Mouse (Mus musculus) myocyte (in vitro differentiated cells): ENCODE measurements around the gene 4930442H23Rik.

Source experiments
- E2F4 ChIP-seq: IDR thresholded peaks from one replicate; pipeline ENCODE4 v1.6.1; 2011; ENCODE audit warnings: mild to moderate bottlenecking, control low read depth, moderate library complexity; ENCODE audit not compliant: insufficient read depth
- MYOG ChIP-seq, 3 experiments: IDR thresholded peaks; one replicate each; pipeline ENCODE4 v1.6.1; 2011; ENCODE audit warnings: control low read depth in 2 of 3, low read depth in 2 of 3, mild to moderate bottlenecking in 2 of 3; ENCODE audit not compliant: insufficient read length in 2 of 3, control insufficient read depth in 1 of 3, insufficient read depth in 1 of 3
- POLR2A ChIP-seq: IDR thresholded peaks from one replicate; pipeline ENCODE4 v1.6.1; 2011; ENCODE audit warnings: low read depth, mild to moderate bottlenecking, control low read depth, moderate library complexity; ENCODE audit not compliant: insufficient read length
- POLR2AphosphoS2 ChIP-seq: IDR thresholded peaks from one replicate; pipeline ENCODE4 v1.6.1; 2011; ENCODE audit warnings: low read depth, control low read depth; ENCODE audit not compliant: insufficient read length
- TCF3 ChIP-seq: IDR thresholded peaks from one replicate; pipeline ENCODE4 v1.6.1; 2011; ENCODE audit warnings: low read depth, control low read depth; ENCODE audit not compliant: insufficient read length
- USF1 ChIP-seq: IDR thresholded peaks from one replicate; pipeline ENCODE4 v1.6.1; 2011; ENCODE audit warnings: low read depth, mild to moderate bottlenecking, control low read depth, moderate library complexity

- no peak for TF ChIP-seq E2F4
- no peak for TF ChIP-seq USF1
- TF ChIP-seq POLR2A: no peak
- no peak for TF ChIP-seq MYOG (IDR thresholded peaks at IDR 0.05; ENCODE audit: control insufficient read depth in 1 of 3, insufficient read depth in 1 of 3, insufficient read length in 2 of 3, low read depth in 2 of 3)
- no peak for TF ChIP-seq POLR2AphosphoS2
- TF ChIP-seq TCF3: no peak
Observed at GRCm38 (mm10) chr10:81162318-81162652, 21.4 kb downstream of the 4930442H23Rik start.
